Mouse (Mus musculus) bone marrow, adult 2 months (tissue): ENCODE data around the gene Hyal5. TPM values are rescaled to one million over a fixed set of nuclear protein-coding genes. Genes with fewer than 3 reads are reported as not detected.

Source experiments
- H3K27ac ChIP-seq: fragments of 200-500 bp; 2 replicates; pipeline ENCODE4 v1.5.1; 2012; ENCODE audit warnings: low read depth, mild to moderate bottlenecking, control low read depth, inconsistent platforms, low read length; ENCODE audit not compliant: control insufficient read depth, poor library complexity, insufficient read depth
- H3K4me1 ChIP-seq: fragments of 200-500 bp; 2 replicates; pipeline ENCODE4 v1.6.1; 2011; ENCODE audit warnings: low read length; ENCODE audit not compliant: control insufficient read depth, insufficient read depth
- H3K4me3 ChIP-seq: fragments of 200-500 bp; replicated peaks from 2 replicates; pipeline ENCODE3; 2011; ENCODE audit warnings: mild to moderate bottlenecking, low read depth, low read length, control low read depth; ENCODE audit not compliant: control insufficient read depth
- CTCF ChIP-seq: fragments of 200-500 bp; IDR thresholded peaks from 2 replicates; pipeline ENCODE4 v1.5.1; 2011; ENCODE audit warnings: low read length, control low read depth; ENCODE audit not compliant: control insufficient read depth, insufficient read depth
- POLR2A ChIP-seq: fragments of 200-500 bp; IDR thresholded peaks from 2 replicates; pipeline ENCODE4 v1.6.1; 2011; ENCODE audit warnings: low read depth, mild to moderate bottlenecking, control low read depth, low read length, borderline replicate concordance; ENCODE audit not compliant: control insufficient read depth
- WGBS: fragments of 180-500 bp; shearing (Covaris S2); methylation state at CpG from one replicate; pipeline ENCODE4 v1.1.7; 2018; 5-methylcytosine and 5-hydroxymethylcytosine counted together
- polyA plus RNA-seq: library from polyadenylated mRNA; stranded (reverse); fragments of >200 nt; gene quantifications from 2 replicates; pipeline ENCODE4 v1.2.4, GENCODE M21; 2011; ENCODE audit warnings: low replicate concordance; ENCODE audit not compliant: missing spikeins, insufficient read depth, insufficient read length

The Hyal5 gene
- polyA plus RNA-seq, 1 experiment: not detected

DNA sequence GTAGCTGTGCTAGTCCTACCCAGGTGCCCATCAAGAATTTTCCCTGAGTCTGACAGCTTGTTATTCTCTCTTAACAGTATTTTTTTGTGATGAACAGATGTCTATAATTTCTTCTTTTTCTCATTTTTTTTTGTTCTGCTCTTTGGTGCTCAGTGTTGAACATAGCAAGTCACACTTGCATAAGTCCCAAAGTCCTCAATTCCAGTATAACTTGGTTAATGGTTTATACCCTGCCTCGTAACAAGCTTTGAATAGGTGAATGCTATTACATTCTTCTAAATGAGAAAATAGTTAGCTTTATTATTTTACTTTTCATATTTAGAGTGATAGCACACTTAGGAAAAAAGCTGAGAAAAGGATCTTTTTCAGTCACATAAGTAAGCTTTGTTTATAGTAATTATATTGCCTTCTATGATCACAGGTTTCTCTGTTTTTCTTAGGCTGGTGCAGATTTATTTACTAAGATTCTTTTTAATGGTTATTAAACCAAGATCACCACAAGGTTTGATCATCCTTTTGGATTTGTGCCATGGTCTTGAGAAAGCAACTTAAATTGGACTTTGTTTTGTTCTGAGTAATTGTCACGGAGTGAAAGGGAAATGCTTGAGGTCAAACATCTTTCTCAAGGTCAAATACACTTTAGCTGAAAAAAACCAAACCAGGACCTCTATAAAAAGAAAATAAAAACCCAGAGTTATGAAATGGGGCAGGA lies 52.4 kb downstream of the Hyal5 start:
- 51% methylated on average over 2 of the region's 2 CpGs for WGBS
- H3K4me1 ChIP-seq: no peaks in the 10 kb centered on the region
- H3K27ac ChIP-seq: no peak overlapping the region
- TF ChIP-seq CTCF: no peak
- no peak for TF ChIP-seq POLR2A
- no peak overlapping the region for H3K4me3 ChIP-seq

DNA sequence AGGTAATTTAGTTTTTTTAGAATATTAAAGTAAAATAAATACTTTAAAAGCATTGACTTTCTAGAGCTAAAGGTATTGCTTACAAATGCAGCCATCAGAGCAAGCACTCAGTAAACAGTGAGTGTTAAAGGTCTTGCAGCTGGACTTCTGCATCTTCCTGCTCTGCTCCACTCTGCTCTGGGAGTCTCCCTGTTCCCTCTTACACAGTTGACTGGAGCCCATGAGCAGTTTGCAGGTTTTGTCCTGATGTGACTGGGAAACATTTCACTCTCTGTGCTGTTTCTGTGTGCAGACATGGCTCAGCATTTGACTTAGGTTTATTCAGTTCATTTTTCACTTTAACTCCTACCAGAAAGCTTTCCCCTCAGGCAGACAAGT lies 52.9 kb downstream of the Hyal5 start:
- no peaks in the 10 kb centered on the region for H3K4me1 ChIP-seq
- TF ChIP-seq POLR2A: no peak
- no peak for TF ChIP-seq CTCF
- H3K4me3 ChIP-seq: no peak overlapping the region
- H3K27ac ChIP-seq: no peak overlapping the region

DNA sequence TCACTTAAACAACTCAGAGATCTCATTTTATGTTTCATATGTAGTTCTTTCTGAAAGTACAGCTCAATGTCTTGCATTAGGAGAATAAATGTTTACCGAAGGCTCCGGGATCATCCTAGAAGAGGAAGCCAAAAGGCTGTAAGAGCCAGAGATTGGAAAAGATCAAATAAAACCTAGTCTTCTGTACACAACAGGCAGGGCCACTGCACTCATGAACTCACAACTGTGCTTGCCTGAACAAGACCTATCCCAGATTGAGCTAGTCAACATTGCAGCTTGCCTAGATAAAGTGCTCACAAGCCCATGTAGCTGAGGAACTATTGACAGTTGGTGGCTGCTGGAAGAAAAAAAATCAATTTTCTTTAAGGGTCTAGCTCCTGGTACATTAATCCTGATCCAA lies 55.8 kb downstream of the Hyal5 start:
- 83% methylated on average over 2 of the region's 2 CpGs for WGBS
- TF ChIP-seq CTCF (no peak), POLR2A (no peak)
- Histone ChIP-seq H3K27ac (no peak overlapping the region), H3K4me1 (no peaks in the 10 kb centered on the region), H3K4me3 (no peak overlapping the region)

DNA sequence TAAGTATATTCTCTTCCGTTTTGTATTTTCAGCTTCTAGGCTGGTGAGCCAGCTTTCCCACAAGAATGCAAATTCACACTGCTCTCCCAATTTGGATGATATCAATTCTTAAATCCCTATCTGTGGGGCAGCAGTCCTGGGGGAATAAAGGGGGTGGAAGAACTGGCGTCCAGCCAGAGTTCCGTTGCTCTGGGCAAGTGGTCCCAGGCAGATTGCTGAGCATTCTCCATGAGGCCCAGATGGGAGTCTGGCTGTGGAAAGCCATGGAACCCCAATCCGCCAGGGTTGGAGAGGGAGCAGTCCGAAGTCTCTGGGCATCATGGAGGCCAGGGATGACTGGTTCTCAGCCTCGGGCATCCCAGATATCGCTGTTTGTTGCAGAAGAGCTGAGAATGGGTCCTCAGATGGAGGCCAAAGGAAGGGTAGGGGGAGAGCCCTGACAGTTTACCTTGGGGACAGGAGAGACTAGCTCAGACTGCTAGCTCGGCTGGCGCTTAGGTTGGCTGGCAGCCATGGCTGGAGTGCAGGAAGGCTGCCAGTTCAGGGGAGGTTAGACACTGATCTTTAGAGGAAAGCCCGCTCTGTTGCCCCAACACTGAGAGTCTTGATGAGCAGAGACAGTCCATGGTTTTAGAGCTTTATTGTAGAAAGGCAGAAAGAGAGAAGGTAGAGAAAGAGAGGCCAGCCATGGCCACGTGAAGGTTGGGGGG lies 67.4 kb downstream of the Hyal5 start:
- H3K27ac ChIP-seq: no peak overlapping the region
- H3K4me1 ChIP-seq: no peaks in the 10 kb centered on the region
- no peak for TF ChIP-seq CTCF
- TF ChIP-seq POLR2A: no peak
- H3K4me3 ChIP-seq: no peak overlapping the region
- WGBS: 79% methylated on average over 11 of the region's 11 CpGs

Other genes starting within 250 kb of the Hyal5 start
- 4.0 and 14.5 TPM in 2 replicates for gene Wasl, start 193.0 kb upstream of the Hyal5 start, polyA plus RNA-seq
- not detected in 2 replicates for gene Hyal6, start 124.8 kb upstream of the Hyal5 start, polyA plus RNA-seq
- not detected in 2 replicates for gene Hyal4, start 109.7 kb upstream of the Hyal5 start, polyA plus RNA-seq
- not detected in 2 replicates for gene Spam1, start 66.8 kb upstream of the Hyal5 start, polyA plus RNA-seq
- gene Tmem229a, start 98.3 kb downstream of the Hyal5 start, polyA plus RNA-seq: 0.30 TPM in 1 of 2 replicates, not detected in the other